Mouse (Mus musculus): ENCODE results near the gene Satb1. TPM values are rescaled to one million over a fixed set of nuclear protein-coding genes. Genes with fewer than 3 reads are reported as not detected.

Gene Satb1
- polyA plus RNA-seq, 1 experiment from 2014 or later, result 5.0 TPM

GRCm38 (mm10) chr17:51812261-51812941 lies 20.7 kb downstream of the Satb1 start:
- WGBS, result 4% methylated on average over 38 of the region's 48 CpGs
- Histone ChIP-seq H3K4me2 (replicated peaks; ENCODE audit: low read depth, low read length) (peak overlapping the region; percentile 94), H3K36me3 (ENCODE audit: insufficient read depth, low read length) (no peaks in the 10 kb centered on the region), H3K4me1 (ENCODE audit: insufficient read depth, low read depth, low read length) (no peaks in the 10 kb centered on the region), H3K4me3 (ENCODE audit: low read depth, low read length) (peak overlapping the region; percentile 84), H3K27ac (ENCODE audit: low read length) (no peak overlapping the region), H3K9ac (replicated peaks; ENCODE audit: low read depth) (peak overlapping the region; percentile 43), H3K27me3 (replicated peaks; ENCODE audit: insufficient read depth, low read length) (no peaks in the 10 kb centered on the region), H3K9me3 (ENCODE audit: low read length) (no peaks in the 10 kb centered on the region)
- ATAC-seq, result peak; percentile 37
- TF ChIP-seq CTCF (IDR thresholded peaks at IDR 0.05) (no peak), EP300 (IDR thresholded peaks at IDR 0.05) (no peak)
- DNase-seq (ENCODE audit: low spot score), result peak; percentile 18

- Histone ChIP-seq H3K9me3 (ENCODE audit: low read length) (no peaks in the 10 kb centered on the region), H3K4me2 (replicated peaks; ENCODE audit: low read depth, low read length) (peak overlapping the region; percentile 94), H3K36me3 (ENCODE audit: insufficient read depth, low read length) (no peaks in the 10 kb centered on the region), H3K9ac (replicated peaks; ENCODE audit: low read depth) (no peak overlapping the region), H3K4me1 (ENCODE audit: insufficient read depth, low read depth, low read length) (no peaks in the 10 kb centered on the region), H3K27me3 (replicated peaks; ENCODE audit: insufficient read depth, low read length) (no peaks in the 10 kb centered on the region), H3K4me3 (ENCODE audit: low read depth, low read length) (peak overlapping the region; percentile 84), H3K27ac (ENCODE audit: low read length) (no peak overlapping the region)
- under 1% methylated on average over 11 of the region's 11 CpGs for WGBS
- TF ChIP-seq CTCF (IDR thresholded peaks at IDR 0.05) (no peak), EP300 (IDR thresholded peaks at IDR 0.05) (no peak)
- DNase-seq (ENCODE audit: low spot score) (peak; percentile 16), ATAC-seq (no peak)
Observed at GRCm38 (mm10) chr17:51811911-51812260, 21.2 kb downstream of the Satb1 start.

DNA sequence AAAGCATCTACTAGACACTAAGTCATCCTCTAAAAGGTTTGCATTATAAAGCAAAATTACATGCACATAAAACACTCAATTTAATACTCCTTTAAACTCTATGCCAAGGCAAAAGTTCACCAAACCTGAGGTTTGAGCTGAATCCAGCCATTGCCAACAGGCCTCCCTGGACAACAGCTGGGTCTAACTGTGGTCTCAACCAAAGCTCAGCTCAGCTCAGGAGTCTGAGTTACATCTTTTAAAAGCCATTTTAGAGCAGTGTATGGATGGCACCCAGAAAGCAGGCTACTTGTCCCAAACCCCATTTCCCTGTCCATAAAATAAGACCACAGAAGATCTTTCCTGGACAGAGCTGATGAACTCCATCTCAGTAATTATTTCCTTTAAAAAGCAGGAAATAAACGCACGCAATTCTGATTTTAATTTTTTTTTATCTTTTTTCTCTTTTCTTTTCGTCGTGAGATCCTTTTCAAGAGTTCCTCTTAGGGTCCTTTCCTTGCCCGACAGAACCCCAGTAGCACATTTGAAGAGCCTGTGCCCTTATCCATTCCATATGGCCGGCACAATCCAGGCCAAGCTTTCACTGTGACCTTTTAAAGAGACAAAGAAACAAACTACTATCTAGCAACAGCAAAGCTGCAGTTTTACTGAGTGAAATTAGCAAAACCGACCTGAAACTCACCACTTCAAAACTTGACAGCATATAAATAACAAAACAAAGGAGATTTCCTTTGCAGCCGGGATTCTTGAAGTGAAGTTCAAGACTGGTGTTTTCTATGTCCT lies 21.8 kb downstream of the Satb1 start:
- H3K36me3 ChIP-seq (ENCODE audit: insufficient read depth, low read length), result no peaks in the 10 kb centered on the region
- no peak overlapping the region for H3K27ac ChIP-seq (ENCODE audit: low read length)
- H3K4me3 ChIP-seq (ENCODE audit: low read depth, low read length), result peak overlapping the region; percentile 84
- H3K4me2 ChIP-seq (replicated peaks; ENCODE audit: low read depth, low read length), result peak overlapping the region; percentile 94
- DNase-seq (ENCODE audit: low spot score) (peak; percentile 66), ATAC-seq (no peak)
- TF ChIP-seq CTCF (IDR thresholded peaks at IDR 0.05), result no peak
- TF ChIP-seq EP300 (IDR thresholded peaks at IDR 0.05), result no peak; the same call in 1 of the 2 replicates
- H3K9ac ChIP-seq (replicated peaks; ENCODE audit: low read depth), result no peak overlapping the region
- WGBS, result 7% methylated on average over 8 of the region's 8 CpGs
- no peaks in the 10 kb centered on the region for H3K9me3 ChIP-seq (ENCODE audit: low read length)
- H3K4me1 ChIP-seq (ENCODE audit: insufficient read depth, low read depth, low read length), result no peaks in the 10 kb centered on the region
- H3K27me3 ChIP-seq (replicated peaks; ENCODE audit: insufficient read depth, low read length), result no peaks in the 10 kb centered on the region

- Histone ChIP-seq H3K4me2 (replicated peaks; ENCODE audit: low read depth, low read length) (no peak overlapping the region), H3K27me3 (replicated peaks; ENCODE audit: insufficient read depth, low read length) (no peaks in the 10 kb centered on the region), H3K36me3 (ENCODE audit: insufficient read depth, low read length) (no peaks in the 10 kb centered on the region), H3K9me3 (ENCODE audit: low read length) (no peaks in the 10 kb centered on the region), H3K27ac (ENCODE audit: low read length) (no peak overlapping the region), H3K9ac (replicated peaks; ENCODE audit: low read depth) (no peak overlapping the region), H3K4me3 (ENCODE audit: low read depth, low read length) (no peak overlapping the region), H3K4me1 (ENCODE audit: insufficient read depth, low read depth, low read length) (no peaks in the 10 kb centered on the region)
- 57% methylated on average over 5 of the region's 5 CpGs for WGBS
- no peak for ATAC-seq
- DNase-seq (ENCODE audit: low spot score), result no peak
- TF ChIP-seq CTCF (IDR thresholded peaks at IDR 0.05), result no peak
- no peak for TF ChIP-seq EP300 (IDR thresholded peaks at IDR 0.05)
Observed at GRCm38 (mm10) chr17:51807429-51807828, 25.7 kb downstream of the Satb1 start.

DNA sequence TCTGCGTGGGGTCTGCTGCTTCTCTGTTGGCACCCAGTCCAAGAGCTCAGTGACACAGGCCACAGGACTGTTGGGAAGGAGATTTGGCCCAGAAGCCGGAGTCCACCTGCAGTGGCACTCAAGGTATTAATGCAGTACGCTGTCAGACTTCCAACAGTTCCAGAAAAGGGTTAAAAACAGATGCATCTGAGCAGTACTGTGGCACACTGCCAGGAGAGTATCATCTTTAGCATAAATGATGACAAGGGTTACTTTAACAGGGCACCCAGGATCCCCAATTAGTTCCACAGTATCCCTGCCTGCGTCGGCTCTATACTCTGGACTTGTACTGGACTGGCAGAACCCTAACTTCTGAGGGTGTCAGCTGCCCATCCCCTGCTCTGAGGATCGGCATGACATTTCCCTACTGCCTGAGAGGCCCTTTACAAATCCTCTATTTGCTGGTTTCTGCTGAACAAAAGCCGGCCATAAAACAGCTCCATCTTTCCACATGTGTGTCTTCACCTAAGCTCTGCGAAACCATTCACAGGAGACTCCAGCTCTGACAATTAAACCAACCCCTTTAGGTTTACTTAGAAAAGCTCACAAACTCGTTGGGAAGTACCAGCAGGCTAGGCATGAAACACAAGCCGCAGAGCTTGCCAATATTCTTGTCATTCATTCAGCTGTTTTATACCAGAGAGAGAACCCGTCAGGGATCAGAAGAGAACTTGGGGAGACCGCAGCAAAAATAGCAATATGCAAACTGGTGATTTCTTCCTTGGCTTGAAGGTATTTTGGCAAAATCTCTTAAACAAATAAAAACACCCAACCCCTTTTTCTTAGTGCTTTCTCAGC lies 26.7 kb downstream of the Satb1 start:
- Histone ChIP-seq H3K4me1 (ENCODE audit: insufficient read depth, low read depth, low read length) (no peaks in the 10 kb centered on the region), H3K9me3 (ENCODE audit: low read length) (no peaks in the 10 kb centered on the region)

DNA sequence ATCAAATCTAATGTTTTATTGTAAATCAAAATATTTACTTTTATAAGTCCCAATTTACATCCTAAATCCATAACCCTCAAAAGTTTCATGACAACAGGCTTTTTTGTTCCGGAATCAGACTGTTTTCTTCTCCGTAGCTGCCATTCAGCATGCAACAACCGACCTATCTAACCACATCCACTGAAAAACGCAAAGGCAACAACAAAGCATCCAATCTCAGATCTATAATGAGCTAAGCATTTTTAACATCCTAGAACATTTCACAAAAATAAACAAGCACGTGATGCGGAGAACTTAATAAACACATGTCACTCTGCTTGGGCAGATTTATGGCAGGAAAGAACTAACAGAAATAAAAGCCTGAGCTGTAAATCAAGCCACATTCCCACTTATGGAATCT lies 32.9 kb downstream of the Satb1 start:
- Histone ChIP-seq H3K9me3 (ENCODE audit: low read length) (no peaks in the 10 kb centered on the region), H3K27me3 (replicated peaks; ENCODE audit: insufficient read depth, low read length) (no peaks in the 10 kb centered on the region), H3K36me3 (ENCODE audit: insufficient read depth, low read length) (no peaks in the 10 kb centered on the region), H3K4me3 (ENCODE audit: low read depth, low read length) (no peak overlapping the region), H3K27ac (ENCODE audit: low read length) (no peak overlapping the region), H3K9ac (replicated peaks; ENCODE audit: low read depth) (no peak overlapping the region), H3K4me2 (replicated peaks; ENCODE audit: low read depth, low read length) (no peak overlapping the region), H3K4me1 (ENCODE audit: insufficient read depth, low read depth, low read length) (no peaks in the 10 kb centered on the region)
- 54% methylated on average over 6 of the region's 6 CpGs for WGBS
- DNase-seq (ENCODE audit: low spot score), result no peak
- TF ChIP-seq CTCF (IDR thresholded peaks at IDR 0.05) (no peak), EP300 (IDR thresholded peaks at IDR 0.05) (no peak)
- no peak for ATAC-seq

More for the DNA sequence above, 26.7 kb downstream of the Satb1 start:
- no peaks in the 10 kb centered on the region for H3K36me3 ChIP-seq (ENCODE audit: insufficient read depth, low read length)
- no peak for ATAC-seq
- no peak for DNase-seq (ENCODE audit: low spot score)
- H3K27me3 ChIP-seq (replicated peaks; ENCODE audit: insufficient read depth, low read length), result no peaks in the 10 kb centered on the region
- no peak overlapping the region for H3K27ac ChIP-seq (ENCODE audit: low read length)
- no peak overlapping the region for H3K9ac ChIP-seq (replicated peaks; ENCODE audit: low read depth)
- TF ChIP-seq CTCF (IDR thresholded peaks at IDR 0.05) (no peak), EP300 (IDR thresholded peaks at IDR 0.05) (no peak)
- no peak overlapping the region for H3K4me3 ChIP-seq (ENCODE audit: low read depth, low read length)
- 74% methylated on average over 12 of the region's 12 CpGs for WGBS
- H3K4me2 ChIP-seq (replicated peaks; ENCODE audit: low read depth, low read length), result no peak overlapping the region

Data from lung, postnatal 0 days (tissue).